Mouse (Mus musculus): ENCODE results near the gene Tenm3.

DNA sequence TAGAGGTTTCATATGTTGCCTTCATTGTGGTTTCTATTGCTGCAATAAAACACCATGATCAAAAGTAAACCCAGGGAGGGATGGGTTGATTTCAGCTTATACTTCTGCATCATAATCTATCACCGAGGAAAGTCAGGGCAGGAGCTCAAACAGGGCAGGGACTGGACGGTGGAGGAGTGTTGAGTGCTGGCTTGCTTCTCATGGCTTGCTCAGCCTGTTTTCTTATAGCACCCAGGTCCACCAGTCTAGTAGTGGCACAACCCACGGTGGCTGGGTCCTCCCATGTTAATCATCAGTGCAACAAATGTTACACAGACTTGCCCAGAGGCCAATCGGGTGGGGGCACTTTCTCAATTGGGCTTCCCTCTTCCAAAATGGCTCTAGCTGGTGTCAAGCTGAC, 205.6 kb downstream of the Tenm3 start:
- TF ChIP-seq CTCF (IDR thresholded peaks at IDR 0.05; ENCODE audit: low read depth), result no peak
- no peak for TF ChIP-seq EP300 (IDR thresholded peaks at IDR 0.05; ENCODE audit: low read depth)
